Mouse (Mus musculus): ENCODE data around the gene Faap100.

GRCm38 (mm10) chr11:120349371-120349985 is 29.1 kb downstream of the Faap100 start:
- TF ChIP-seq POLR2A (IDR thresholded peaks at IDR 0.05; ENCODE audit: low read depth, low read length) = no peak
- TF ChIP-seq CTCF (IDR thresholded peaks at IDR 0.05; ENCODE audit: extremely low read depth, insufficient read length, insufficient replicate concordance, low read depth, low read length) = no peak

Measured in small intestine, adult 2 months (tissue).